Mouse (Mus musculus): ENCODE measurements around the gene Xpo5. TPM values are rescaled to one million over a fixed set of nuclear protein-coding genes. Genes with fewer than 3 reads are reported as not detected.

The Xpo5 gene
- total and polyA plus RNA-seq, 2 experiments from 2014 or later: 23.2 to 61.5 TPM

- peaks cover 73% of the 10 kb centered on the region for H3K36me3 ChIP-seq (ENCODE audit: insufficient read depth)
- no peak overlapping the region for H3K9ac ChIP-seq
- 96% methylated on average over 2 of the region's 2 CpGs for WGBS
- H3K9me3 ChIP-seq (ENCODE audit: low read length): no peaks in the 10 kb centered on the region
- DNase-seq (no peak), ATAC-seq (no peak)
- H3K4me1 ChIP-seq (ENCODE audit: insufficient read depth): no peaks in the 10 kb centered on the region
- no peak for TF ChIP-seq CTCF (IDR thresholded peaks at IDR 0.05; ENCODE audit: low read depth)
- no peaks in the 10 kb centered on the region for H3K27me3 ChIP-seq (ENCODE audit: insufficient read depth, low read length)
- H3K4me2 ChIP-seq (ENCODE audit: low read depth): no peak overlapping the region
- no peak overlapping the region for H3K4me3 ChIP-seq (ENCODE audit: low read depth, low read length)
- no peak overlapping the region for H3K27ac ChIP-seq (ENCODE audit: low read depth, low read length)
Observed at GRCm38 (mm10) chr17:46188829-46189228, 13.8 kb upstream of the Xpo5 start.

GRCm38 (mm10) chr17:46201151-46201550 is 1.4 kb upstream of the Xpo5 start:
- Histone ChIP-seq H3K4me2 (ENCODE audit: low read depth) (peak overlapping the region; percentile 88; the same call in 1 of the 2 replicates), H3K9ac (no peak overlapping the region), H3K27me3 (ENCODE audit: insufficient read depth, low read length) (no peaks in the 10 kb centered on the region), H3K4me1 (ENCODE audit: insufficient read depth) (peaks cover 20% of the 10 kb centered on the region), H3K9me3 (ENCODE audit: low read length) (no peaks in the 10 kb centered on the region), H3K4me3 (ENCODE audit: low read depth, low read length) (peak overlapping the region; percentile 99; the same call in 1 of the 2 replicates), H3K36me3 (ENCODE audit: insufficient read depth) (peaks cover 16% of the 10 kb centered on the region), H3K27ac (ENCODE audit: low read depth, low read length) (no peak overlapping the region)
- DNase-seq (no peak), ATAC-seq (no peak)
- WGBS: 47% methylated on average over 6 of the region's 6 CpGs
- TF ChIP-seq CTCF (IDR thresholded peaks at IDR 0.05; ENCODE audit: low read depth): no peak

- peak overlapping the region; percentile 79 for H3K27ac ChIP-seq (ENCODE audit: low read depth, low read length)
- TF ChIP-seq CTCF (IDR thresholded peaks at IDR 0.05; ENCODE audit: low read depth): no peak
- peak; percentile 51 for ATAC-seq
Observed at GRCm38 (mm10) chr17:46203078-46203477, 496 bp downstream of the Xpo5 start.

GRCm38 (mm10) chr17:46206676-46207075 is 4.1 kb downstream of the Xpo5 start:
- ATAC-seq: no peak
- H3K36me3 ChIP-seq (ENCODE audit: insufficient read depth): peaks cover 49% of the 10 kb centered on the region

More at GRCm38 (mm10) chr17:46203078-46203477, 496 bp downstream of the Xpo5 start:
- no peaks in the 10 kb centered on the region for H3K9me3 ChIP-seq (ENCODE audit: low read length)
- H3K27me3 ChIP-seq (ENCODE audit: insufficient read depth, low read length): no peaks in the 10 kb centered on the region
- under 1% methylated on average over 20 of the region's 20 CpGs for WGBS
- no peak for DNase-seq
- H3K4me3 ChIP-seq (ENCODE audit: low read depth, low read length): peak overlapping the region; percentile 99
- H3K4me1 ChIP-seq (ENCODE audit: insufficient read depth): peaks cover 20% of the 10 kb centered on the region
- H3K4me2 ChIP-seq (ENCODE audit: low read depth): peak overlapping the region; percentile 88
- H3K9ac ChIP-seq: peak overlapping the region; percentile 75
- peaks cover 24% of the 10 kb centered on the region for H3K36me3 ChIP-seq (ENCODE audit: insufficient read depth)

GRCm38 (mm10) chr17:46210550-46210949 is 8.0 kb downstream of the Xpo5 start:
- no peak for DNase-seq
- TF ChIP-seq CTCF (IDR thresholded peaks at IDR 0.05; ENCODE audit: low read depth): no peak
- Histone ChIP-seq H3K27ac (ENCODE audit: low read depth, low read length) (no peak overlapping the region), H3K9ac (no peak overlapping the region), H3K27me3 (ENCODE audit: insufficient read depth, low read length) (no peaks in the 10 kb centered on the region), H3K4me2 (ENCODE audit: low read depth) (no peak overlapping the region), H3K4me1 (ENCODE audit: insufficient read depth) (no peaks in the 10 kb centered on the region), H3K4me3 (ENCODE audit: low read depth, low read length) (no peak overlapping the region), H3K36me3 (ENCODE audit: insufficient read depth) (peaks cover 85% of the 10 kb centered on the region), H3K9me3 (ENCODE audit: low read length) (no peaks in the 10 kb centered on the region)
- whole genome bisulfite sequencing: 86% methylated on average over 3 of the region's 3 CpGs
- no peak for ATAC-seq

More at GRCm38 (mm10) chr17:46206676-46207075, 4.1 kb downstream of the Xpo5 start:
- no peak for TF ChIP-seq CTCF (IDR thresholded peaks at IDR 0.05; ENCODE audit: low read depth)
- Histone ChIP-seq H3K9ac (no peak overlapping the region), H3K9me3 (ENCODE audit: low read length) (no peaks in the 10 kb centered on the region), H3K27ac (ENCODE audit: low read depth, low read length) (no peak overlapping the region), H3K4me1 (ENCODE audit: insufficient read depth) (peaks cover 12% of the 10 kb centered on the region), H3K4me3 (ENCODE audit: low read depth, low read length) (no peak overlapping the region), H3K27me3 (ENCODE audit: insufficient read depth, low read length) (no peaks in the 10 kb centered on the region), H3K4me2 (ENCODE audit: low read depth) (no peak overlapping the region)
- DNase-seq: no peak

GRCm38 (mm10) chr17:46221601-46222000 is 19.0 kb downstream of the Xpo5 start:
- WGBS: 94% methylated on average over 3 of the region's 3 CpGs
- ATAC-seq: no peak
- H3K9ac ChIP-seq: no peak overlapping the region

GRCm38 (mm10) chr17:46227576-46227975 is 25.0 kb downstream of the Xpo5 start:
- Histone ChIP-seq H3K4me2 (ENCODE audit: low read depth) (no peak overlapping the region), H3K9me3 (ENCODE audit: low read length) (no peaks in the 10 kb centered on the region), H3K27me3 (ENCODE audit: insufficient read depth, low read length) (no peaks in the 10 kb centered on the region), H3K36me3 (ENCODE audit: insufficient read depth) (peaks cover 84% of the 10 kb centered on the region), H3K4me1 (ENCODE audit: insufficient read depth) (no peaks in the 10 kb centered on the region), H3K4me3 (ENCODE audit: low read depth, low read length) (no peak overlapping the region), H3K27ac (ENCODE audit: low read depth, low read length) (no peak overlapping the region), H3K9ac (no peak overlapping the region)
- TF ChIP-seq CTCF (IDR thresholded peaks at IDR 0.05; ENCODE audit: low read depth): no peak
- DNase-seq (no peak), ATAC-seq (no peak)
- 87% methylated on average over 7 of the region's 7 CpGs for WGBS

More at GRCm38 (mm10) chr17:46221601-46222000, 19.0 kb downstream of the Xpo5 start:
- no peak overlapping the region for H3K27ac ChIP-seq (ENCODE audit: low read depth, low read length)
- no peak for DNase-seq
- H3K36me3 ChIP-seq (ENCODE audit: insufficient read depth): peaks cover 86% of the 10 kb centered on the region
- H3K4me1 ChIP-seq (ENCODE audit: insufficient read depth): no peaks in the 10 kb centered on the region
- H3K4me2 ChIP-seq (ENCODE audit: low read depth): no peak overlapping the region
- no peaks in the 10 kb centered on the region for H3K9me3 ChIP-seq (ENCODE audit: low read length)
- no peak for TF ChIP-seq CTCF (IDR thresholded peaks at IDR 0.05; ENCODE audit: low read depth)
- H3K4me3 ChIP-seq (ENCODE audit: low read depth, low read length): no peak overlapping the region
- H3K27me3 ChIP-seq (ENCODE audit: insufficient read depth, low read length): no peaks in the 10 kb centered on the region

Measured in forebrain, postnatal 0 days (tissue).